Mouse (Mus musculus) liver, postnatal 0 days (tissue): ENCODE results near the gene Utp14a.
A peak's percentile ranks its signal among the peaks of the same experiment; 100 is the strongest.

Experiments used
- CTCF ChIP-seq: sonication (generic); IDR thresholded peaks from 2 replicates; pipeline ENCODE4 v1.5.1; 2016; ENCODE audit warnings: antibody characterized with exemption, low read depth
- EP300 ChIP-seq: IDR thresholded peaks from 2 replicates; pipeline ENCODE4 v1.6.1; 2016; ENCODE audit warnings: antibody characterized with exemption, low read depth, mild to moderate bottlenecking

- TF ChIP-seq CTCF (no peak), EP300 (peak; percentile 87)
Observed at GRCm38 (mm10) chrX:48288008-48288407, 31.3 kb downstream of the Utp14a start.
